Mouse (Mus musculus) urinary bladder, postnatal 10 days (tissue): ENCODE measurements around the gene Ager.
A peak's percentile ranks its signal among the peaks of the same experiment; 100 is the strongest.

Experiments used
- DNase-seq: peaks from one replicate; pipeline ENCODE4 v3.0.0; 2022; ENCODE audit warnings: low spot score

Ager gene

DNA sequence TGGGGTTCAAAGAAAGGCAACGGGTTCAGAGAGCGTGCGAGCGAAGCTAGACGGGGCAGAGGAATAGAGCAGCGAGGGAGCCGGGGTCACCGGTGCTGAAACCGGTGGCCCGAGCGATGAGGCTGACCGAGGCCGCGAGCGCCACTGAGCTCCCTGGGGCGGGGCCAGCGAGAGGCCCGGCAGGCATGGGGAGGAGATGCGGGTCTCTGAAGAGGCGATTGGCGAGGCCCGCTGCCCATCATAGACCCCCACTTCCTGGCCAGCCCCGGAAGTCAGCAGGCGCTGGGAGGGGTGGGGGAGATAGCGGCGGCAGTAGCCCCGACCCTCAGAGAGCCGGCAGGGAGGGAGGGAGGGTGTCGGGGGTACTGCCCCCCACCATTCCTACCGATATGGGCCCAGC is 7.9 kb downstream of the Ager start:
- DNase-seq = peak; percentile 87

DNA sequence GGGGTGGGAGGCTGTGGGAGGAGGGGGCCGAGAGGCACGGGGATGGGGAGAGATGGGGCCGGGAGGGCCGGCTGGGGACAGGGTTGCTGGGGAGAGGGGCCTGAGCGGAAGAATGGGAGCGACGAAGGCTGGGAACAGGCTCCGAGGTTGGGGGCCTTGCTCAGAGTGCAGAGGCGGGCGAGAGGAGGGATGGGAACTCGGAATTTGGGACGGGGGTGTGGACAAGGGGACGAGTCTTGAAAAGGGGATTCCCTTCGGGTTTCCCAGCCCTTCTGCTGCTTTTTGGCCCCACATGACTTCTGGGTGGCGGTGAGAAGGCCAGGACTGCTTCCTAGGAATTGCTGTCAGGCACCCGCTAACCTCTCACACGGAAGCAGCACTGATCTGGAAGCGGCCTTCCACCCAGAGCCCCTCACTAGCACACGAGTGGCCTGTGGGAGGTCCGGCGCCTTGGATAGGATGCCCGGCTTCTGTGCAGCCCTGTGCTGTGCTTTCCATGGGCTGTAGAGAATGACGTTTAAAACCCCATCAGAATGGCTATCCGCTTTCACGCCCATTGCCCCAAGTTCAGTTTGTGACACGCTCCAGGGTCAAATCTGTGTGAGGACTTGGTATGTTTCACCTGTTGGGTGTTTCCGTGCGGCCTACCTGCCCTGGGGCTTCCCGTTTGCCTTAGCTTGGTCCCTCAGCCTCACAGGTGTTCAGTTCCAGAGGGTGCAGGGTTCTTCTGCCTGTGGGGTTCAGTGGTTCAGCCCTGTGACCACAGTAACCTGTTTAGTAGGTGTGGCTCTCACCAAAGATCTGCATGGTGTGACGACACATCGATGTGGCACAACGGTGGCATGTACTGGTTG is 8.8 kb downstream of the Ager start:
- DNase-seq = no peak

DNA sequence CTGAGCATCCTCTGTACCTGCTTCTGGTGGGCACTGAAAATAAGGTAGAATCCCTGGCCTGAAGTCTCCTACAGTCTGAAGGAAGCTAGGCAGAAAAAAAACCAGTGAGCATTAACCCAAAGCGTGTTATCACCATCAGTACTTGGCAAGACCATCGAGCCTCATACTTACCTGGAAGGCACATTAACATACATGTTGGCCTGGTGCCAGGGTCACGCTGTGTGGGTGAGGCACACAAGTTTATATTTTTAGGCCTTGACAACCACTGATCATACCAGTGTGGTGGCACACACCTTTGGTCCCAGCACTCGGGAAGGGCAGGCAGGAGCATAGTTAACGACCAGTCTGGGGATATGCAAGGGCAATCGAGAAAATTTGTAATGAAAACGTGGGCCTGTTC is 10.3 kb downstream of the Ager start:
- DNase-seq = no peak

DNA sequence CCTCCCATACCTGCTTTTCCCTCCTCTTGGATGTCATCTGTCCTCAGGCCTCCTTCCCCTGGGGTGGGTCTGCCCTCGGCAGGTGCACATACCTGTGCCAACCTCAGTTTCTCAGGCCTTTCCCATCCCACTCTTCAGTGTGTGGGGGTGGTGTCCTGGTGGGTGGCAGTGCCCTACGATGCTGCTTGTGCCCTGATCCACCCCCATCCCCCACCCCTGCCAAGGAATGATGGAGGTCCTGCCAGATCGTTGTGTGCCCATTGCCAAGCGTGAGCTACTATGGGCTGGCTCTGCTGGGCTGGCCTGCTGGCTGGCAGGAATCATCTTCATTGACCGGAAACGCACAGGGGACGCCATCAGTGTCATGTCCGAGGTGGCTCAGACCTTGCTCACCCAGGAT is 13.4 kb downstream of the Ager start:
- DNase-seq = no peak

DNA sequence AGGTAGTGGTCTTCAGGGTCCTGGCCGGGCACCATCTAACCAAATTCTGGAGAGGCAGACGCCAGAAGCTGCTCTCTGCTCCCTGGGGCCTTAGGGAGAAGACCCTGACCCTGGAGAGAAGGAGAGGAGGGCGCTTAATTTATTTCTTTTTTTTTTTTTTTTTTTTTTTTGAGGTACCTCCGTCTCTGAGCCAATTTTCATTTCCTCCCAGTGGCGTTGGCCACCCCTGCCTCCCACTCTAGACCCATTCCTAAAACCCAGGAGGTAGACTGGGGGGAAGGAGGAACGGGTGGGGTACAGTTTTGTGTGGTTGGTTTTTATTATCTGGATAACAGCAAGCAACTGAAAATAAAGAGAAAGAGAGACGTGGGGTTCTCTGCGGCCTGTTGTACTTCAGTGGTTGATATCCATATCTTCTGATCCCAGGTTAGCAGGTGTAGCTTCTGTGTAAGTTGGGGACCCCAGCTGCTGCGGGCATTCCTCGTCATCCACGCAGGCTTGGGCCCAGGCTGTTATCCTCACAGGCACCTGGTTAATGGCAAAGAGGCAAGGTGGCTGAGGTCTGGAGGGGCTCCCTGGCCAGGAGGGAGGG is 15.5 kb downstream of the Ager start:
- DNase-seq = no peak

DNA sequence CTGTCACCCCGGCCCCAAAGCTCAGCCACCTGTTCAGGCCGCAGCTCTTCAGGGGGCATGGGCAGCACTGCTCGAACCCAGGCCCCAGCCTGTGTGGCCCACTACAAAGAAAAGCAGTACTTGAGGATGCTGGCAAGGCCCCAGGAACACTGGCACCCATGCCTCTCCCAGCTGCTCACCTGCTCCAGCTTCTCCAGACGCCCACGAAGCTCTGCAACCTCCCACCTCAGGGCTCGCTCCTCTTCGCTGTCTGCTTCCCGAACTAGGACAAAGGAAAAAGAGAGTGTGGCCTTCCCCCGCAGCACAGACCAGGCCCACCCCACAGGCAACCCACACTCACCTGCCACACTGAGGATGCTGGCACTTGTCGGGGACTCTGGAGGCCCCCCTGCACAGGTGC is 16.2 kb downstream of the Ager start:
- no peak for DNase-seq

DNA sequence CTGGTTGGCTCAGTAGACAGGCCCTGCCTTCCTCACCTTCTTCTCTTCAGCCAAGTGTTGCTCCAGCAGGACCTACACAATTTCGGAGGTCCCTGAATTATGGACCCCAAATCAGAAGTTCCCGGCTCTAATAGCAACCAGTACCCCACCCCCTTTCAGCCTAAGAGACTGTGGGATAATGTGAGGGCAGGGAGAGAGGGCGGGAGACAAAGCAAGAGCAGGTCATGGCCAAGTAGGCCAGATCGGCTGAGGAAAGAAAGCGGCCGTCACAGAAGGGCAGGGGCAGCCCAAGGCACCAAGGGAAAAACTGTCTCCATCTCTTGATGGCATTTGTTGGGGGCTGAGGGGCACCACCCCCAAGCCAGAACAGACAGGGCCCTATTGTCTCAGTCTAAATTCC is 18.2 kb downstream of the Ager start, which contains the start of gene Egfl8:
Gene Egfl8, minus strand, starts transcription at position 101 of the 400 bp plus-strand sequence.
- no peak for DNase-seq

DNA sequence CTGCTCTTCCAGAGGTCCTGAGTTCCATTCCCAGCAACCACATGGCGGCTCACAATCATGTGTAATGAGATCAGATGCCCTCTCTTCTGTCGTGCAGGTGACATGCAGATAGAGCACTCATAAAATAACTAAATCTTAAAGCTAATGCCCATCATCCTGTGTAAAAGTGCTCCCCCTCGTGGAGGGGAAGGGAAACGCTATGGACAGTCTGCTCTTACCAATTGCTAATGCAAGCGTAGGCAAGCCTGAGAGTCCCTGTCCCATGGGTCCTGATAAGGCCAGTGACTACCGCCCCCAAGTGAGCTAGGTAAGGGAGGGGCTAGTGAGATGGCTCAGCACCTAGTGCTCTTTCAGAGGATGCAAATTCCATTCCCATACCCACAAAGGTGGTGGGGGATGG is 21.3 kb downstream of the Ager start:
- DNase-seq = no peak

DNA sequence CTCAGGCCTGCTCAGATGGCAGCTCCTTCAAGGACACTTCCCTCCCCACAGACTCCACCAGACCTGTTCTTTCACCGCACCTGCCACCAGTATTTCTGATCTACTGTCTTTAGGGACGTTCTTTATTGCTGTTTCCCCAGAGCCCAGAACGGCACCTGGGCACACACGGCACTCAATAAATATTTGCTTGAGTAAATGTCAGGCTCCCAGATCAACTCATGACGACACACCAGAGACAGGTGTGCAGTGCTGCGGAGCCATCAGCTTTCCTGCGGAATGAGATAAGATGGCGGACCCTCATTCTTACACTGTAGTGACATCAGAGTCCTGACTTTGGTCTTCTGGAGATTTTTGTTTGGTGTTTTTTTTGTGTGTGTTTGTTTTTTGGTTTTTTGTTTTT is 23.3 kb downstream of the Ager start:
- no peak for DNase-seq

DNA sequence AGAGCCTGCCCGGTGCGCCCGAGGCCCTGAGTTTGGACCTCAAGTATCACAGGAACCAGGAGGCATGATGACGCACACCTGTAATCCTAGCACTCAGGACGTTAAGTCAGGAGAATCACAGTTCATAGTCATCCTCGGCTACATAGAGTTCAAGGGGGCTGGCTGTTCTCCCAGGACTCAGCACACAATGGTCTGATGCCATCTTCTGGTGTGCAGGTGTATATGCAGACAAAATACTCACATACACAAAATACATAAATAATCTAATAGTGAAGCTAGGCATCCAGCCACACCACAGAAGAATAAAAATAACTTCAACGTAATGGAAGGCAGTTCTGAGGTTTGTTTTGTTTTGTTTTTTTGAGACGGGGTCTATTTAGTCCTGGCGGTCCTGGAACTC is 25.5 kb downstream of the Ager start:
- DNase-seq = no peak

DNA sequence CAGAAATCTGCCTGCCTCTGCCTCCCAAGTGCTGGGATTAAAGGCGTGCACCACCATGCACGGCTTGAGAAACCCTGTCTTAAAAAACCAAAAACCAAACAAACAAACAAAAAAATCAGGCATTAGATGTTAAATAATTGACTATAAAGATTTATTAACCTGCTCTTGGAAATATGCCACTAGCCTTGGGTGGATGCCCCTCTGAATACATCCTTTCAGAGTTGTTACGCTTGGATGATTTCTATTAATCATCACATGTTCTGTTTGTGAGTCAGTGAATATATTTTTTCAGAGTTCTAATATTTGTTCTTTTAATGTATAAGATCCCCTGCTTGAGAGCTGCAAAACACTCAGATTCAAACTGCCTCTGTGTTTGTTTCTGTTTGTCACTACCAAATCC is 27.3 kb downstream of the Ager start:
- no peak for DNase-seq

DNA sequence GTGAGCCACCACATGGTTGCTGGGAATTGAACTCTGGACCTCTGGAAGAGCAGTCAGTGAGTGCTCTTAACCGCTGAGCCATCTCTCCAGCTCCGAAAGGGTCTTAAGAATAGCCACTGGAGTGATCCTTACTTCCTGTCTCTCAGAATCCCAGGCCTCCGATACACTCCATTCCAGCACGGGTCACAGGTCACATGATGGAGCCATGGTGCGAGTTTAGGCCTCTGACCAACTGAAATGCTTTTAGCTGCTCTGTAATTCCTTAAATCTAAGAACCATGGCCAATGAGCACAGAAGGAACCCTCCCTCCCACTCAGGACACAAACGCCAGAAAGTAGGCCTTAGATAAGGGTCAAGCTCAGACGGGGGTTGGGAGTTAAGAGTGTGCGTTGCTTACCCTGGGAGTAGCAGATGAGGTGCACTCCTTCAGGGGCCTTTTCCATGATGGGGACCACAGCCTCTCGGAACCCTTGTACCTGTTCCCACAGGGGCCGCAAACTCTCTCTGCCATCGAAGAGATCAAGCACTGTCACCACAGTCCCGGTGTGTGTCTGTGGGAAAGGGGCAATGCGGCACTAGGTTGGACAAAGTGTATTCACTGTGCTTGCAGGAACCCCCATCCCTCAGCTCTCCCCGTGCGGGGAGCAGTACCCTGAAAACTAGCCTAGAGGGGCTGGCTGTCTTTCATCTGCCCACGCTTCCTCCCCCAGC is 28.6 kb downstream of the Ager start:
- no peak for DNase-seq

DNA sequence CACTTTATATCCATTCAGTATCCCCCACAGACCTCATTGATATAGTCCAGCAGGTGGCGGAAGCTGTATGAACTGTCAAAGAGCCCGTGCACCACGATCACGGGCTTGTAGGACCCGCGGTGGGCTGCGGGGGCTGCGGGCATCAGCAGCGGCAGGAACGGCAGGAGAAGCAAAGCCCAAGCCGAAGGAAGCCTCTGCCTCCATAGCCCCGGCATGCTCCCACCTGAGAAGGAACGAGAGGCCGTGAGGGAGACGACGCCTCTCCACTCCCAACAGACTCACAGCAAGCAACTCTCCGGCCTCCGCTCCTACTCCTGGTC is 29.1 kb downstream of the Ager start:
- DNase-seq = no peak

DNA sequence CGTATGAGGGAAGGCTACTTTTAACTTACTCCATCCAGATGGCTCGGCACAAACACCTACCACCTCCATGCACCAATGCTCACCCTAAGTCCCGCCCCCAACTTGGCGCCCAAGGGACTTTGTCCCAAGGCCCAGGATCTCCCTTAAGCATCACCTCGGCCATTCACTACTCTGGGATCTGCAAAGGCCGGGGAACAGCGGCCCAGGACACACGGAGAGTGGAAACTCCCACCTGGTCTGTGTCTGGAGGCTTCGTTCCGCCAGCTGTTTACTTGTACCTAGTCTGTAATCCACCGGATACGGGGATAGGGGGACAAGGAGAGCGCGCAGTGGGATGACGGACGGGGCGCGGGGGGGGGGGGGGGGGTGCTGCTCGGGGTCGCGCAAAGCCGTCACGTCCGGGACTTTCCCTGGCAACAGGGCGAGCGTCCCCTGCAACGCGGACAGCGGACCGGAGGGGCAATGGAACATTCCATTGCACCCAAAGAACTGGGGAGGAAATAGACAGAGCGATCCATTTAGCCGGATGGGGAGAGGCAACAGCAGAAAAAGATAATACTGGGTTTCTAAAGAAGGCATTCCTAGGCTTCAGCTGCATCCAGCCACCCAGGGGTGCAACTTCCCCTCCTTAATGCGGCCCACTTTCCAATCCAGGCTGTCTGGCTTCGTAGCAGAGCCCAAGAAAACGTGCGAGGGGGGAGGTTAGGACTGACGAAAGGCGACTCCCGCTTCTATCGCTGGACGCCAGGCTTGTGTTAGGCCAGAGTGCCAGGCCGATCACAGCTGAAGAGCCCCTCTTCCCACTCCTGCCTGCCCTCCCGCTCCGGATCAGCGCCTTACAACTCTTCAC is 29.7 kb downstream of the Ager start:
- peak; percentile 59 for DNase-seq

DNA sequence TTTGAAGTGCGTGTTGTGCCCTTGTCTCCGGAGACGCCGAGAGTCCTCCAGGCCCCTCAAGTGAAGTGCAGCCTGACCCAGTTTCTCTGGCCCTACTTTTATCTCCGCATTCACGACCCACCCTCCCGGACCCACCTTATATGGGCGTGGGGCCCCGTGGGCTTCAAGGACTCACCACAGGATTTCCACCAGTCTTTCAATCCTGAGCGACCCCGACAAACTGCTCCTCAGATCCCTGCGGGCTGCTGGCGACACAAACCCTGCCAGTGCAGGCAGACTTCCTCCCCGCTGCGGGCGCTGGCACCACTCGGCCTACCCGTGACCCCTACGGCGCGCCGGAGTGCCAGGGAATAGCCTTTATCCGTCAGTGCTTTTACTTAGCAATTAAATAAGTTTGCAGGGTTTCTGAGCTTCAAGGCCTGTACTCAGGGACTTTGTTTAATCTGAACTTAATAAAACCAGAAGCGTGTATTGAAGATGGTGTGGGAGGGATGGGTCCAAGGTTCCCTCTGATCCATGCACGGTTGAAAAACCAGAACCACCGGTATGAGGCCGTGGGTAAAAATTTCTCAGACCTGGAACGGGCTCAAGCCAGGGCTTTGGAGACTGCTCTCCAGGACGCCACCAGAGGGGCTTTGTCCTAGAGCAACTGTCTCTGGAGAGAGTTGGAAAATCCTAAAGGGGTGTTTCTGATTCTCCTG is 30.4 kb downstream of the Ager start, which contains the start of gene Ppt2:
Gene Ppt2, minus strand, starts transcription at position 568 of the 701 bp plus-strand sequence.
- no peak for DNase-seq

DNA sequence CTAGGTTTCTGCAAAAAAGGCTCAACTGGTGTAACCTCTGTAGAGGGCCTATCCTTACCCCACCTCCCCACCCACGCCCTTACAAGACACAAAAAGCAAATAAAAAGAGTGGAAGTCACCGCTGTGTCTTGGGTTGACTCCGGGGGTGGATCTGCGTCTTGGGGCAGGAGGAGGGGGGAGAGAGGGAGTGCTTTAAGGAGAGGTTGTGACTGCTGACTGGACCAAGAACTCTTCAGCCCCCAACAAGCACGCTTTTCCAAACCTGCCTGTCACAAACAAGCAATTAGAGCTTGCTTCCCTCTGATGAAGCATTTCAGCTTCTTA is 30.9 kb downstream of the Ager start:
- DNase-seq = no peak

DNA sequence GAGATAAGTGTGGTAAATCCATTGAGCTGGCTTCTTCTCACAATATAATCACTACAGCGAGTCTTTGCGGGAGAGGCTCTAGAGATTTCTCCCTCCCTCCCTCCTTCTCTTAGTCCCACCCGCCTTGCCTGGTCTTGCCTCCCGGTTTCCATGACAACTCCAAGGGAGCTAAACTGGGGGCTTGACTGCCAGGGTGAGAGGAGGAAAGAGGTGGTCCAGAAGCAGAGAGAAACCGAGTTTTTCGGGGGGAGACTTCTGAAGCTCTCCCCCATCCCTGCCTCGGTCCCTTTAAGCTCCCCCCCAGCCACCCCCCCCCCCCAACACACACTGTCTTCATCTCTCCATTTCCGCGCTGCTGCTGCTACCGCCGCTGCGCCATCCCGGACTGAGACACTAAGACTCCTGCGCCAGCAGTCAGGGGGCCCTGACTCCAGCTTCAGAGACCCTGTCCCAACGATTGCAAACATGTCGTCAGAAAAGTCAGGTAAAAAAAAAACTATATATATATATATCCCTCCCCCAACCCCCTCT is 31.6 kb downstream of the Ager start, which contains the start of gene Prrt1:
Gene Prrt1, plus strand, starts transcription at position 313 of the 531 bp plus-strand sequence.
- no peak for DNase-seq

DNA sequence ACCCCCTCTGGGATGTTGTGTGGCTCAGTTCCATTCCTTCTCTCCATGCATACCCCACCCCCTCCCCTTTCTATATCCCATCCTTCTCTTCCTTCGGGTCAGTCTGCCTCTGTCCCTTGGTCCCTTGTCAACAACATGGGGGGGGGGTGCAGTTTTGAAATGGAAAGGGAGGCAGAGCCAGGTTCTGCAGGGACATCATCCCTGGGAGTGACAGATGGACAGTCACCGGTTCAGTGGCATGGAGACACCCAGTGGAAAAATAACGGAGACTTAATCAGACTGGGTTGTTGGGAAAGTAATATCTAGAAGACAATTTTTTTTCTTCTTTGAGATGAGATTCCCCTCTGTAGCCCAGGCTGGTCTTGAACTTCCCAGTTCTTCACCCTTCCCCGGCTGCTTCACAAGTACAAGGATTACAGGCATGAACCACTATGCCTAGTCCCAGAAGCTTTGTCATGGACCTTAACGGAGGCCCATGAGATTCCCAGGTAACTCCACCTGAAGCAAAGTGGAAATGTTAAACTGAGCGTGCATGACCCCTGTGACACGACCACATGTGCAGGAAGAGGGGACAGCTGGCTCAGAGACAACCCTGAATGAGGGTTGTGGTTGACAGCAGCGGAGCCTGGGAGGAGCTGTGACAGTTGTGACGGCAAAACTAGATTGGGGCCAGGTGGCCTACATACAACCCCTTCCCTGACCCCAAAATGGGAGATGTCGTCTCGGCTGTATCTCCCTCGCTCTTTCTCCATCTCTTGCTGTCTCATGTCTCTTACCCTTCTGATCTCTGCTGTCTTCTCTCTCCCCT is 32.3 kb downstream of the Ager start:
- no peak for DNase-seq

DNA sequence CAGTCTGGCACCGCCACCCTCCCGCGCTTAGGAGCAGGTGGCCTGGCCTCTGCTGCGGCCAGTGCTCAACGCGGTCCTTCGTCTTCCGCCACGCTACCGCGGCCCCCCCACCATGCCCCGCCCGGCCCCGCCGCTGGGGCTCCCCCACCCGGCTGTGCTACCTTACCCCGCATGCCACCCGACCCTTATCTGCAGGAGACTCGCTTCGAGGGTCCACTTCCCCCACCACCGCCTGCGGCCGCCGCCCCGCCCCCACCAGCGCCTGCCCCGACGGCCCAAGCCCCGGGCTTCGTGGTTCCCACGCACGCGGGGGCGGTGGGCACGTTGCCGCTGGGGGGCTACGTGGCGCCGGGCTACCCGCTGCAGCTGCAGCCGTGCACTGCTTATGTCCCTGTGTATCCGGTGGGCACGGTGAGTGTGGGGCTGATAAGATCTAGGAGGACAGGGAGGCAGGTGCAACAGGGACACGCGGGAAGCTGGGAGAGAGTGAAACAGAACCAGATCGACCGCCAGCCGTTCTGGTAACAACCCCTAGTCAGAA is 33.2 kb downstream of the Ager start:
- DNase-seq = no peak

DNA sequence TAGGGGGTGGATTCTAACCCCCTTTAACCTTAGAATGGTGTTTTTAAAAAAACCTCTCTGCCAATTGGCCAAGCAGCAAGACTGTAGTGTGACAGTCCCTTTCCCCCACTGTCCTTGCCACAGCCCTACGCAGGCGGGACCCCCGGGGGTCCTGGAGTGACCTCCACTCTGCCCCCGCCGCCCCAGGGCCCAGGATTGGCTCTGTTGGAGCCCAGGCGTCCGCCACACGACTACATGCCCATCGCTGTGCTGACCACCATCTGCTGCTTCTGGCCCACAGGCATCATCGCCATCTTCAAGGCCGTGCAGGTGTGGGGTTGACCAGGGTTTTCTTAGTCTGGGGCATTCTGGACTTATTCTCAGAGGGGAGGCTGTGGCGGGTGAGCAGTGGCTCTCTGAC is 34.0 kb downstream of the Ager start:
- no peak for DNase-seq
